Comparison of ENCODE assay signal across 7 mouse cellular contexts in the genomic region with DNA sequence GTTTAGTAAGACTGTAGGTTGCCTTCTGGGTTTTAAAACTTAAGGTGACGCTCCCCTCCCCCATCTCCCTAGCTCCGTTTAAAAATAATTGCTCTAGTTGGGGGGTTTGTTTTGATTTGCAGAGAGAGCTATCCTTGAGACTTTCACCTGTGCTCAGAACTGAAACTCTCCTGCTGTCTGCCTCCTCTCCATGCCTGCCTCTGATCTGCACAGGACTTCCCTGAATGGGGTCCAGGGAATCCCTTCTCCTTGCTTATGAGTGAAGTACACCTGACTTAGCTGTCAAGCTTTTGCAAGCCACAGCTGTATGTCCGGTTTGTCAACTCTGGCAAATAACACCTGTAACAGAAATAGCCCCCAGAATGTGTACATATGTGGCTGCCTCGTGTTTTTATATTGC. TPM values are rescaled to one million over a fixed set of nuclear protein-coding genes. Genes with fewer than 3 reads are reported as not detected.
DNase-seq lines count a peak whose midpoint lies in the region; ATAC-seq lines count a peak whose summit lies in the region.

No protein-coding gene starts in this region.

- DNase-seq in thymus, postnatal 0 days (ENCODE audit: low spot score), result peak; percentile 27
- DNase-seq in thymus, postnatal 25 days, result no peak
- DNase-seq in kidney, postnatal 14 days, result peak; percentile 9
- DNase-seq in midbrain, embryonic 11.5 days (ENCODE audit: low spot score, missing footprints), result no peak
- DNase-seq in urinary bladder, postnatal 4 days (ENCODE audit: low spot score in 2 of 2), result no peak
- DNase-seq in left cerebral cortex, adult 11 months (ENCODE audit: low spot score), result no peak

- H3K4me2 ChIP-seq in forebrain, embryonic 15.5 days (replicated peaks), result peak overlapping the region; percentile 99
- peak overlapping the region; percentile 79 for H3K4me2 ChIP-seq in midbrain, embryonic 11.5 days

- peak overlapping the region; percentile 67 for H3K4me3 ChIP-seq in forebrain, embryonic 15.5 days
- H3K4me3 ChIP-seq in midbrain, embryonic 11.5 days (ENCODE audit: low read depth, low read length), result no peak overlapping the region; the same call in 1 of the 2 replicates

- 0 out of 2 replicates have a peak, but pooled peaks cover 3% of the 10 kb centered on the region for H3K9me3 ChIP-seq in forebrain, embryonic 15.5 days
- peaks cover 14% of the 10 kb centered on the region for H3K9me3 ChIP-seq in midbrain, embryonic 11.5 days (ENCODE audit: control insufficient read depth, low read length)

- no peak overlapping the region for H3K9ac ChIP-seq in forebrain, embryonic 15.5 days (replicated peaks)
- no peak overlapping the region; the same call in 1 of the 2 replicates for H3K9ac ChIP-seq in midbrain, embryonic 11.5 days (ENCODE audit: low read length)

- H3K4me1 ChIP-seq in forebrain, embryonic 15.5 days, result peaks cover 20% of the 10 kb centered on the region
- H3K4me1 ChIP-seq in midbrain, embryonic 11.5 days (ENCODE audit: control insufficient read depth, insufficient read depth, low read length), result peaks cover 17% of the 10 kb centered on the region

- no peaks in the 10 kb centered on the region for H3K27me3 ChIP-seq in forebrain, embryonic 15.5 days
- H3K27me3 ChIP-seq in midbrain, embryonic 11.5 days (ENCODE audit: control insufficient read depth, insufficient read depth, low read length), result no peaks in the 10 kb centered on the region

- 0 out of 2 replicates have a peak, but pooled peaks have one; percentile 1 for ATAC-seq in forebrain, embryonic 15.5 days (replicated peaks)
- no peak for ATAC-seq in midbrain, embryonic 11.5 days (ENCODE audit: low FRiP score)

- WGBS in forebrain, embryonic 15.5 days, result 44% methylated on average over 4 of the region's 4 CpGs
- 43% methylated on average over 4 of the region's 4 CpGs for WGBS in midbrain, embryonic 11.5 days

- H3K27ac ChIP-seq in forebrain, embryonic 15.5 days (replicated peaks), result peak overlapping the region; percentile 68
- no peak overlapping the region for H3K27ac ChIP-seq in midbrain, embryonic 11.5 days (ENCODE audit: low read depth, low read length)

- H3K36me3 ChIP-seq in forebrain, embryonic 15.5 days, result peaks cover 3% of the 10 kb centered on the region; the same call in 1 of the 2 replicates
- H3K36me3 ChIP-seq in midbrain, embryonic 11.5 days (ENCODE audit: control insufficient read depth, insufficient read depth, low read length), result peaks cover 4% of the 10 kb centered on the region; the same call in 1 of the 2 replicates

RNA-seq across cellular contexts. Expression of a gene that starts 1.4 kb away (rescaled TPM):
- polyA plus RNA-seq in thymus, postnatal 0 days (2015; fragmentation: Nextera tagmentation; extraction: Ambion mirVana), result 27.2 and 29.3 TPM in 2 replicates
- 13.1 and 15.9 TPM in 2 replicates for polyA plus RNA-seq in forebrain, embryonic 15.5 days (2015; fragmentation: Nextera tagmentation; extraction: Ambion mirVana)
- polyA plus RNA-seq in midbrain, embryonic 11.5 days (2014; fragmentation: Nextera tagmentation; extraction: Ambion mirVana), result 10.1 and 11.8 TPM in 2 replicates

RNA-seq across cellular contexts. Expression of a gene that starts 10.9 kb away (rescaled TPM):
- 0.99 and 1.5 TPM in 2 replicates for polyA plus RNA-seq in thymus, postnatal 0 days (2015; fragmentation: Nextera tagmentation; extraction: Ambion mirVana)
- 1,454 and 1,621 TPM in 2 replicates for polyA plus RNA-seq in forebrain, embryonic 15.5 days (2015; fragmentation: Nextera tagmentation; extraction: Ambion mirVana)
- polyA plus RNA-seq in midbrain, embryonic 11.5 days (2014; fragmentation: Nextera tagmentation; extraction: Ambion mirVana), result 1,096 and 1,115 TPM in 2 replicates

Comparison
In these comparisons a context has a peak if more than half of its experiments do, and no peak if none do; other contexts are left out.
1. DNase-seq: peak in thymus, postnatal 0 days (single experiment) and kidney, postnatal 14 days (single experiment); none in thymus, postnatal 25 days (single experiment), midbrain, embryonic 11.5 days (single experiment), urinary bladder, postnatal 4 days (0 of 2) and left cerebral cortex, adult 11 months (single experiment).
2. RNA of a gene that starts 10.9 kb away (polyA plus RNA-seq): 1,454 to 1,621 TPM in forebrain, embryonic 15.5 days and 1,096 to 1,115 TPM in midbrain, embryonic 11.5 days; 0.99 to 1.5 TPM in thymus, postnatal 0 days; every median in the first group is over 100 times any median in the second.